Mouse (Mus musculus) intestine, embryonic 16.5 days (tissue): Measurements from ENCODE around the gene Pip4k2a. TPM values are rescaled to one million over a fixed set of nuclear protein-coding genes. Genes with fewer than 3 reads are reported as not detected.

Experiments
- ATAC-seq: fragments of 200-750 bp; cut with Nextera tagmentation; 2 replicates; pipeline ENCODE4 v1.8.0; 2017; ENCODE audit warnings: moderate TSS enrichment, moderate library complexity
- H3K27ac ChIP-seq: fragments of 300-500 bp; sonication (generic); 2 replicates; pipeline ENCODE4 v1.5.1; 2014; ENCODE audit warnings: mild to moderate bottlenecking, low read length
- H3K27me3 ChIP-seq: fragments of 300-500 bp; sonication (generic); replicated peaks from 2 replicates; pipeline ENCODE4 v1.6.1; 2014; ENCODE audit warnings: low read length, control low read depth, mixed read lengths; ENCODE audit not compliant: control insufficient read depth, insufficient read depth
- H3K36me3 ChIP-seq: fragments of 300-500 bp; sonication (generic); 2 replicates; pipeline ENCODE4 v1.6.1; 2014; ENCODE audit warnings: low read length, control low read depth; ENCODE audit not compliant: control insufficient read depth, insufficient read depth
- H3K4me1 ChIP-seq: fragments of 300-500 bp; sonication (generic); 2 replicates; pipeline ENCODE4 v1.6.1; 2014; ENCODE audit warnings: low read length, control low read depth, mixed read lengths; ENCODE audit not compliant: control insufficient read depth, insufficient read depth
- H3K4me2 ChIP-seq: fragments of 300-500 bp; sonication (generic); 2 replicates; pipeline ENCODE4 v1.6.1; 2014; ENCODE audit warnings: low read depth, low read length, control low read depth
- H3K4me3 ChIP-seq: fragments of 300-500 bp; sonication (generic); 2 replicates; pipeline ENCODE4 v1.5.1; 2014; ENCODE audit warnings: mild to moderate bottlenecking, low read length
- H3K9ac ChIP-seq: fragments of 300-500 bp; sonication (generic); 2 replicates; pipeline ENCODE4 v1.6.1; 2014; ENCODE audit warnings: low read depth, low read length
- H3K9me3 ChIP-seq: fragments of 300-500 bp; sonication (generic); 2 replicates; pipeline ENCODE4 v1.6.1; 2016; ENCODE audit warnings: low read length, control low read depth; ENCODE audit not compliant: control insufficient read depth
- WGBS: fragments of 180-500 bp; shearing (Covaris S2); extraction: QIAGEN DNeasy Blood & Tissue Kit; methylation state at CpG from one replicate; pipeline ENCODE4 v1.1.7; 2014; 5-methylcytosine and 5-hydroxymethylcytosine counted together
- polyA plus RNA-seq: library from polyadenylated mRNA; unstranded; fragments of >200 nt; fragmentation: Nextera tagmentation; extraction: Ambion mirVana; gene quantifications from 2 replicates; pipeline ENCODE4 v1.2.1, GENCODE M21; 2015

Pip4k2a gene
- polyA plus RNA-seq, 1 experiment from 2014 or later, result 7.6 TPM

DNA sequence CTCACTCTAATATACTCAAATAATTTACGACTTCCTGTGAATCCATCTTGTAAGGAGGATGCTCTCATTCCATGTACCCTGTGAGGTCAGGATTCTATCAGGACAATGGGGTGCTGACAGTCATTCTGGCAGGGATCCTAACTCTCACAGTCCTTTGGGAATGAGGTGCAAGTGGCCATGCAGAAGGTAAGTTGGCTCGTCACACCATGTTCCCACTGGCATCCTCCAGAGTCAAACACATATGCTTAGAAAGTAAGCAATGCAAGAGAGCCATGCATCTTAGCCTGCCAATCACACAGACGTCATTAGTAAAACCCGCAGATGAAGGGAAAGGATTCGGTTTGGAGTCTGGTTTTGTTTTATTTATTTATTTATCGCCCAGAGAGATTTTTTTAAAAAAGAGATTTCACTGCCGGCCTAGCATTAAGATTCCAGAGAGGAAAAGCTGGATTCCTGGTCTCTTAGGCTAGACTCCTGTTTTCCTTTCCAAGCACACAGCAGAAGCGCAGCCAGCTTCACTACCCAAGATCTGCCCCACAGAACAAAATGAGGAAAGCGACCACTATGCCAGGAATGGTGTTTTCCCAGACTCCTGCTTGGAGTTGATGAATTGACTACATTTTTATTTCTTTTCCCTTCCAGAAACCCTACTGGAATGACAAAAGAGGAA, 82.4 kb downstream of the Pip4k2a start:
- Histone ChIP-seq H3K36me3 (no peaks in the 10 kb centered on the region), H3K9me3 (no peaks in the 10 kb centered on the region), H3K27ac (no peak overlapping the region), H3K4me1 (0 out of 2 replicates have a peak, but pooled peaks cover 2% of the 10 kb centered on the region), H3K27me3 (no peaks in the 10 kb centered on the region), H3K4me3 (no peak overlapping the region), H3K9ac (no peak overlapping the region), H3K4me2 (no peak overlapping the region)
- WGBS, result 69% methylated on average over 9 of the region's 9 CpGs
- ATAC-seq, result no peak

DNA sequence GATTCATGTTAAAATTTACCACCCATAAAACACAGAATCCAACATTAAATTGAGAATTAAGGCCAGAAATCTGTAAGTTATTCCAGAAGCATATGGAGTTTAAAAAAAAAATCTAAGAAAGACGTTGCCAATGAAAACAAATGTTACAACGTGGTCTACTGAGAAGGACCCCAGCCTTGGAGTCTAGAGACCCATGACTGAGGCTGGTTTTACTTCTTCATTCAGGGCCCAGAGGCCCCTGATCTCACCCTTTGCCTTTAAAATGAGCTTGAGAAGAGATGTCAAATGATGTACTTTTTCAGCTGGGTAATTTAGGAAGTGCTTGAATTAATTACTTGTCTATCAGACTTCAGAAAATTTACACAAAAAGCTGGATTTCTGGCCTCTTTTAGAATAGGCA, 83.2 kb downstream of the Pip4k2a start:
- no peak overlapping the region for H3K27ac ChIP-seq
- 75% methylated on average over 2 of the region's 2 CpGs for WGBS
- H3K36me3 ChIP-seq, result no peaks in the 10 kb centered on the region
- H3K4me3 ChIP-seq, result no peak overlapping the region
- no peak overlapping the region for H3K4me2 ChIP-seq
- H3K9ac ChIP-seq, result no peak overlapping the region
- ATAC-seq, result no peak
- H3K9me3 ChIP-seq, result no peaks in the 10 kb centered on the region
- no peaks in the 10 kb centered on the region for H3K27me3 ChIP-seq
- 0 out of 2 replicates have a peak, but pooled peaks cover 2% of the 10 kb centered on the region for H3K4me1 ChIP-seq

DNA sequence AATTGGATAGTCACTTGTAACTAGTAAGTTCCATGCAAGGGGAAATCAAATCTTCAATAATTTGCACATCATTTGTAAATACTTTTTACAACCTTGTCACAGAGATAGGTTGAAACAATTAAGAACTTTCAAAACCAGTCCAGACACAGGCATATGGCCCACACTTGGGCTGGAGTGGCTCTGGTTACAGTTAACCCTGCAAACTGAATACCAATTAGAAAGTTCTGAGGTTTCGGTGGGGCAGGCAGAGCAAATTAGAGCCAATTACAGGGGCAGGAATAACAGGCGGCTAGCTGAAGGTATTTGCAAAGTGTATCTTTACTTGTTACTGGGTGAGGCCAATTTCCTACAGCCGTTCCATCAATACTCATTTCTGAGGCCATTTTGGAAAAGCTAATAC, 84.3 kb downstream of the Pip4k2a start:
- Histone ChIP-seq H3K36me3 (no peaks in the 10 kb centered on the region), H3K27me3 (no peaks in the 10 kb centered on the region), H3K9me3 (no peaks in the 10 kb centered on the region), H3K4me1 (0 out of 2 replicates have a peak, but pooled peaks cover 2% of the 10 kb centered on the region), H3K4me2 (no peak overlapping the region), H3K27ac (no peak overlapping the region), H3K4me3 (no peak overlapping the region), H3K9ac (no peak overlapping the region)
- WGBS, result 80% methylated on average over 3 of the region's 3 CpGs
- no peak for ATAC-seq

DNA sequence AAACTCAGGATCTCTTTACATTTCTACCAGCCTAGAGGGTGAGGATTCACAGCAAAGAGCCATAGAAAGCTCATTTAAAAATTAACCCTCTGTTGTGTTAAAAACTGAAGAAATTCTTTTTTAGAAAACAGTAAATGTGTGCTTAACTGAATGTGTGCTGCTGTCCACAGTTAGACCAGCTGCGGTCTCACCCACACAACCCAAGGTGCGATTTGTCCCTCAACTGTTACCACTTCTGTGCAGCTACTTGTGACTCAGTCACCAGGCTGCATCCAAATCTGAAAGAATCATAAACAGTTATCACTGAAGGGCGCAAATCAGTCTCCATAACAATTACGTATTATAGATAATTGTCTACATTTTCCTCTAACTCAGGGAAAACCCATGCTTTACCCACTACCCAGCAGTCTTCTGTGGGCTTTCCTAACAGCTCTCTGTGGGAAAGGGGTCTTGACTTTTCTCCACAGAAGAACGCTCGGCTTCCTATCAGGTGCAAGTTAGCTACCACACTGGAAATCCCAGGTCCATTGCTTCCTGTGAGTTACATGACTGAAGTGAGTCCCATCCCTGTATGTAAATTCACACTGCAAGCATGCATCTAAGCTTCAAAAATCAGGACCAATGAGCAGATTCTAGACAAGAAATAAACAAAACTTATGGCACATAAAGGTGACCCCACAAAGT, 86.5 kb downstream of the Pip4k2a start:
- 91% methylated on average over 6 of the region's 6 CpGs for WGBS
- Histone ChIP-seq H3K36me3 (no peaks in the 10 kb centered on the region), H3K4me1 (peaks cover 5% of the 10 kb centered on the region; the same call in 1 of the 2 replicates), H3K9ac (no peak overlapping the region), H3K9me3 (no peaks in the 10 kb centered on the region), H3K4me2 (no peak overlapping the region), H3K27me3 (no peaks in the 10 kb centered on the region), H3K4me3 (no peak overlapping the region), H3K27ac (no peak overlapping the region)
- no peak for ATAC-seq

DNA sequence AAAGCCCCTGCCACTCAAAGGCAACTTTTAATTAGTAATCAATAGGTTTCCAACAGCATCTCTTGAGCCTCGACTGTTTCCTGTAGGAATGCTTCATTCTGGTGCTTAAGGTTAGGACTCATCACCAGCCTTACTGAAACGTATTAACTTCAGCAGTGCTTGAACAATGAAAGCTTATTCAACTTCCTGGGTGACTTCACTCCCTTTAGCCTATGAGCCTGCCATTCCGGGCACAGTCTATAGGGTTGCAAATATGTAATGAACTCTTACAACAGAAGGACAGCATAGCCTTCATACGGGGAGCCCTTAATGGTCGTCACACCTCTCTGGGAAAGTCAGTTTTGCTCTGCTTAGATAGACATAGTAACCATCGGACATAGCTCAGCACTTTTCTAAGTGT, 87.7 kb downstream of the Pip4k2a start:
- Histone ChIP-seq H3K4me3 (no peak overlapping the region), H3K27me3 (no peaks in the 10 kb centered on the region), H3K9ac (no peak overlapping the region), H3K27ac (no peak overlapping the region), H3K4me1 (peaks cover 5% of the 10 kb centered on the region; the same call in 1 of the 2 replicates), H3K9me3 (no peaks in the 10 kb centered on the region), H3K36me3 (no peaks in the 10 kb centered on the region), H3K4me2 (no peak overlapping the region)
- 81% methylated on average over 6 of the region's 6 CpGs for WGBS
- no peak for ATAC-seq

DNA sequence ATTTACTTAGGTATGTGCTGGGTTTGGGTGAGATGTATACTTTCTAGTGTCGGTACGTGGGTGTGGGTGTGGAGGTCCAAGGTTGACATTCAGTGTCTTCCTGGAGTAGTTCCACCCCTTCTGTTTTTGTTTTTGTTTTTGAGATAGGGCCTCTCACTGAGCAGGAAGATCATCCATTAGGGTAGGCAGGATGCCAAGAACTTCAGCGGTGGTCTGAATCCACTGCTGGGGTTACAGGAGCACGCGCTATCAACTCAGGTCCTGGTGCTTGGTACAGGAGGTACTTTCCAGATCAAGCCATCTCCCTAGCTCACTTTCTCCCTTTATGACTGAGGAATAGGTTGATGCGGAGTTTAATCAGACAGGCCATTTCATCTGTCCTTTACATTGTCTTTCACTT, 88.2 kb downstream of the Pip4k2a start:
- Histone ChIP-seq H3K36me3 (no peaks in the 10 kb centered on the region), H3K27ac (no peak overlapping the region), H3K9ac (no peak overlapping the region), H3K4me3 (no peak overlapping the region), H3K4me2 (no peak overlapping the region), H3K9me3 (no peaks in the 10 kb centered on the region), H3K4me1 (peaks cover 5% of the 10 kb centered on the region; the same call in 1 of the 2 replicates), H3K27me3 (no peaks in the 10 kb centered on the region)
- no peak for ATAC-seq
- 76% methylated on average over 6 of the region's 6 CpGs for WGBS

DNA sequence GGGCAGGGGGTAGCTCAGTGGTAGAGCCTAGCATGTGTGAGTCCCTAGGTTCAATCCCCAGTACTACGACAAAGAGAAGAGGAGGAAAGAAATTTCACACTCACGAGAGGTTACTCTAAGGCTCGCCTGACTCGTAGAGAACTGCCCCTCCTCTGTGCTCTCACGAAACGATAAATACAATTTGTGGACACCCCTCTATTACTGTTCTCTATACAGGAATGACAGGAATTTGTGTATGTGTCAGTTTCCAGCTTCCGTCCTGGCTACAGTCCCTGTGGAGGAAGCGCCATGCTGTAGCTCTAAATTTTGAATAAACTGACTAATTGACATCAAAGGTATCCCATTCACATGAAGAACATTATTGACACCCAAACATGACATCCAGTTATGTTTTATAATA, 90.7 kb downstream of the Pip4k2a start:
- peaks cover 3% of the 10 kb centered on the region; the same call in 1 of the 2 replicates for H3K4me1 ChIP-seq
- no peak overlapping the region for H3K4me3 ChIP-seq
- ATAC-seq, result peak; percentile 38
- H3K36me3 ChIP-seq, result no peaks in the 10 kb centered on the region
- H3K27me3 ChIP-seq, result no peaks in the 10 kb centered on the region
- WGBS, result 57% methylated on average over 8 of the region's 8 CpGs
- no peak overlapping the region for H3K27ac ChIP-seq
- no peak overlapping the region for H3K4me2 ChIP-seq
- no peaks in the 10 kb centered on the region for H3K9me3 ChIP-seq
- no peak overlapping the region for H3K9ac ChIP-seq

DNA sequence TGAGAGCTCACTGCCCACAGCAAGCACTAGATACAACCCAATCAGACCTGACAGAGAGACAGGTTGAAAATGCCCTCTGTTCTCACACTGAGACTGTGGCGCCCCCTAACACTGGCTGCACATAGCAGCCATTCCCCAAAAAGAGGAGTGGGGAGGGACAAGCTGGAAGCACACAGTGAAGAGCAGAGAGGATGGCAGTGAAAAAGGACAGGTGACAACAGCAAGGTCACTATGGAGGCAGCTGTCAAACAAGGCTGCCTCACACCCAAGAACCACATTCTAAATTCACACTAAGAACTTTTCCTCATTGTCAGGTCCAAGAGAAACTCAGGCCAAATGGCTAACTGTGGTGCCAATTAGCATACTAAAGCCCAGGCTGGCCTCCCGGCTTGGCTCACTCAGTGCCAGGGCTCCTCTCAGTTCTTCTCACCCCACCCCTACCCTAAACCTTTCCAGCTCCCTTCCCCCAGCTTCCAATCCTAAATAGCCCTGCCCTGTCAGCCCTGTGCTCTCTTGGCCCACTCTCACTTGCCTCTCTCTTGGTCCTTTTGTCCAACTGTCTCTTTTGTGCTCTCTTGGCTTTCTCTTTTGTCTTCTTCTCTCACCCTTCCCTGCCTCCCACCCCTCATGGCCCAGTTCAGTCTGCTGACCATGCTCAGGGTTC, 91.4 kb downstream of the Pip4k2a start:
- H3K4me2 ChIP-seq, result no peak overlapping the region
- H3K36me3 ChIP-seq, result no peaks in the 10 kb centered on the region
- no peak overlapping the region for H3K27ac ChIP-seq
- WGBS, result 89% methylated on average over 2 of the region's 2 CpGs
- no peak overlapping the region for H3K4me3 ChIP-seq
- peaks cover 3% of the 10 kb centered on the region; the same call in 1 of the 2 replicates for H3K4me1 ChIP-seq
- no peak overlapping the region for H3K9ac ChIP-seq
- no peak for ATAC-seq
- H3K27me3 ChIP-seq, result no peaks in the 10 kb centered on the region
- no peaks in the 10 kb centered on the region for H3K9me3 ChIP-seq

DNA sequence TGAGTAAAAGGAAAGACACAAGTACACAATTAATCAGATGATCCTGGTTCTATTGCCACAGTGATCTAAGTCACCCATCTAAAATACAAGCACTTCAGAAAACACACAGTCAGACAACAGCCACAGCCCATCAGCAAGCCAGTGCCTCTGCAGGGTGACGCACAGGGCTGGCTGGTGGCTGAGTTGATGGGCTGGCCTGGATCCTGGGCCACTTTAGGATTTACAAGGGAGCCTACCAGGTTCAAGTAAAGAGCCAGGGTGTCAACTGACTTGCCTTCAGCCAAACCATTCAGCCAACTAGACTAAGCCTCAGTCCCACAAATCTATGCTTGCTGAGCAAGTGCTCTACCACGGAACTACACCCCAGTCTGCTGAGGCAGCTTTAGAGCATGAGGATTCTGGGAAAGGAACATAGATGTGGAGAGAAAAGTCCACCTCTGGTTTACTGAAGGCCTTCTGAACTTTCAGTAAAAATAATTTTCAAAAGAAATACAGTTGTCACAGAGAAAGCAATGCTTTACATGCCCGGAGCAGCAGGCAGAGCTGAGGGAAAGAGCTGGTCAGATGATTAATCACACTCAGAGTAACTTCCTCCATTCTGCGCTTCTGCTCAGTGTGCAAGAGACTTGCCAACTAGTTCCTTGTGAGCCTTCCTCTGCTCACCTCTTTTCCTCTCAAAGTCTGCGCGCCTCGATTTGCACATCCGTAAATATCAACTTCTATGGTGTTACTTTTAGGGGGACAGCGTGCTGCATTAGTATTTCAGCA, 94.4 kb downstream of the Pip4k2a start:
- Histone ChIP-seq H3K4me3 (no peak overlapping the region), H3K27ac (no peak overlapping the region), H3K4me2 (no peak overlapping the region), H3K27me3 (no peaks in the 10 kb centered on the region), H3K36me3 (no peaks in the 10 kb centered on the region), H3K4me1 (peaks cover 3% of the 10 kb centered on the region; the same call in 1 of the 2 replicates), H3K9ac (no peak overlapping the region), H3K9me3 (no peaks in the 10 kb centered on the region)
- ATAC-seq, result no peak
- 76% methylated on average over 9 of the region's 9 CpGs for WGBS
